Mouse (Mus musculus): ENCODE data around the gene Foxp4. TPM values are rescaled to one million over a fixed set of nuclear protein-coding genes. Genes with fewer than 3 reads are reported as not detected.

Gene Foxp4
- total and polyA plus RNA-seq, 2 experiments from 2014 or later = 31.3 to 128 TPM

DNA sequence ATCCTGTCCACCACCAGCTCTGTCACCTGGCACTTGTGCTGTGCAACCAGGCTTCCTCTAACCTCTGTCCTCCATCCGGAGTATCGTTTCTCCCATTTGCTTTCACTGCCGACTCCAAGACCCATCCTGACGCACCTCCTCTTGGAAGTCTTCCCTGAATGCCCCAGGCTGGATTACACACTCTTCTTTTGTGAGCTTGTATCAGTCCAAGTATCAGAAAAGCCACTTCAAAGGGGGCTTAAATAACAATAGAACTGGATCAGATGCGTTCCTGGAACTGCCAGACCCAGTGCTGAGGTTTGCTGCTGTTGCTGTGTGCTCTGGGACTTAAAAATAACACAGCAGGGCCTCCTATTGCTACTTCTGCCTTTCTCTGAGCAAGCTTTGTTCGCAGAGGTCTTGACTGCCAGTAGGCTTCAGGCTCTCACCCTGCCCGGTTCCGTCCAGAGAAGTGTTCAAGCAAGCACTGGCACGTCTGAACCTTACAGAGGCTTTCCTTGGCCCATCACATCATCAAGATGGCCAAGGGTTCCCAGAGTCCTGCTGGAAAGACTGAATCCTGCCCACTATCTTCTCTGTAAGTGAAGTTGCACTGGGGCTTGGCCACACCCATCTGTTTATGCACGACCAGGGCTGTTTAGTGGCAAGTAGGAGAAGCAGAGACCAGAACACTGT, 13.6 kb upstream of the Foxp4 start:
- DNase-seq (ENCODE audit: low spot score) (no peak), ATAC-seq (no peak)
- H3K27ac ChIP-seq = no peak overlapping the region
- no peak overlapping the region for H3K4me3 ChIP-seq (ENCODE audit: low read length)
- H3K9me3 ChIP-seq (ENCODE audit: low read length) = no peaks in the 10 kb centered on the region
- H3K27me3 ChIP-seq (ENCODE audit: insufficient read depth, low read length) = peaks cover 3% of the 10 kb centered on the region; the same call in 1 of the 2 replicates
- no peak overlapping the region for H3K4me2 ChIP-seq (ENCODE audit: low read depth, low read length)
- no peaks in the 10 kb centered on the region for H3K4me1 ChIP-seq (ENCODE audit: insufficient read depth, low read length)
- 34% methylated on average over 10 of the region's 10 CpGs for WGBS
- H3K9ac ChIP-seq (replicated peaks; ENCODE audit: low read length) = no peak overlapping the region
- TF ChIP-seq CTCF (IDR thresholded peaks at IDR 0.05; ENCODE audit: low read depth) = no peak
- no peaks in the 10 kb centered on the region for H3K36me3 ChIP-seq (ENCODE audit: insufficient read depth, low read length)

DNA sequence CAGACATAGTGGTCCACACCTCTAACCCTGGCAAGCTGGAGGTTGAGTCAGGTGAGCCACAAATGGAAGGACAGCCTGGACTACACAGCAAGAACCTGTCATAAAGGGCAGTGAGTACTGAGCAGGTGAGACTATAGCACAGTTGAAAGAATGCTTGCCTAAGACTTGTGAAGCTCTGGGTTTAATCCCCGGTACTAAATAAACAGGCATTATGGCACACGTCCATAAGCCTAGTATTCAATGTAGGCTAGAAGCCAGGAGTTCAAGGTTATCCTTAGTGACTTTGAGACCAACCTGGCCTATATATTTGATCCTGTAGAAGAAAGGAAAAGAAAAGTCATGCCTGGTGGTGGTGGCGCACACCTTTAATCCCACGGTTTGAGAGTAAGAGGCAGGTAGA, 12.1 kb upstream of the Foxp4 start:
- Histone ChIP-seq H3K4me1 (ENCODE audit: insufficient read depth, low read length) (no peaks in the 10 kb centered on the region), H3K4me2 (ENCODE audit: low read depth, low read length) (no peak overlapping the region), H3K9ac (replicated peaks; ENCODE audit: low read length) (no peak overlapping the region), H3K27me3 (ENCODE audit: insufficient read depth, low read length) (peaks cover 3% of the 10 kb centered on the region; the same call in 1 of the 2 replicates), H3K9me3 (ENCODE audit: low read length) (no peaks in the 10 kb centered on the region), H3K4me3 (ENCODE audit: low read length) (no peak overlapping the region), H3K27ac (no peak overlapping the region), H3K36me3 (ENCODE audit: insufficient read depth, low read length) (no peaks in the 10 kb centered on the region)
- no peak for DNase-seq (ENCODE audit: low spot score)
- TF ChIP-seq CTCF (IDR thresholded peaks at IDR 0.05; ENCODE audit: low read depth) = no peak
- no peak for ATAC-seq
- WGBS = 87% methylated on average over 4 of the region's 4 CpGs

DNA sequence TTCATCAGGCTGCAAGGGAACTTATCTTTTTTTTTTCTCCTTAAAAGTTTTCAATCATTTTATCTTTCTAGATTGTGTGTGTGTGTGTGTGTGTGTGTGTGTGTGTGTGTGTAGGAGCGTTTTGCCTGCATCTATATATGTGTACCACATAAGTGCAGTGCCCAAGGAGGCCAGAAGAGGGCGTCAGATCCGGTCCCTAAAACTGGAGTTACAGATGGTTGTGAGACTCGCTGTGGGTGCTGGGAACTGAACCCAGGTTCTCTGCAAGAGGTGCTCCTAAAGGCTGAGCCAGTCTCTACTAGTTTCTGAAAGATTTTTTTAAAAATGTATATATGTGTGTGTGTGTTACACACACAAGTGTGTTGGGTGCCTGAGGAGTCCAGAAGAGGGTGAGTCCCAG, 5.0 kb upstream of the Foxp4 start:
- H3K9ac ChIP-seq (replicated peaks; ENCODE audit: low read length) = no peak overlapping the region
- H3K4me3 ChIP-seq (ENCODE audit: low read length) = no peak overlapping the region
- 91% methylated on average over 4 of the region's 4 CpGs for WGBS
- H3K4me2 ChIP-seq (ENCODE audit: low read depth, low read length) = no peak overlapping the region
- no peaks in the 10 kb centered on the region for H3K36me3 ChIP-seq (ENCODE audit: insufficient read depth, low read length)
- no peaks in the 10 kb centered on the region for H3K9me3 ChIP-seq (ENCODE audit: low read length)
- TF ChIP-seq CTCF (IDR thresholded peaks at IDR 0.05; ENCODE audit: low read depth) = no peak; the same call in 1 of the 2 replicates
- ATAC-seq = no peak
- H3K27ac ChIP-seq = no peak overlapping the region
- no peak for DNase-seq (ENCODE audit: low spot score)
- H3K4me1 ChIP-seq (ENCODE audit: insufficient read depth, low read length) = no peaks in the 10 kb centered on the region
- H3K27me3 ChIP-seq (ENCODE audit: insufficient read depth, low read length) = 0 out of 2 replicates have a peak, but pooled peaks cover 2% of the 10 kb centered on the region

DNA sequence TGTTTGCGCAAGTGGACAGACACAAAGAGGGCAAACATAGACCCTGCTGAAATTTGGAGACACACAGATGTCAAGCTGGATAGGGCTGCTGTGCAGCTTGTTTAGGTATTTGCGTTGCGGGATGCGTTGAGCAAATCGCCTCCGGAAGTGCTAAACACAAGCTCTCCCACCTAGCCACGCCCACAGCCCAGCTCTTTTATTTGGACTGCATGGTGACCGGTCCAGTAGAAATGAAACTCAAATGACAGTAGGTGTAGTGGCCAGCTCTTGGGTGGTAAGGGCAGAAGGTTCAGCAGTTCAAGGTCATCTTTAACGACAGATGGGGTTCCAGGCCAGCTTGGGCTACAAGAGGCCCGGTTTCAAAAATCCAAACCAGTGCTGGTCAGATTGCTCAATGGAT, 1.5 kb upstream of the Foxp4 start:
- Histone ChIP-seq H3K4me1 (ENCODE audit: insufficient read depth, low read length) (no peaks in the 10 kb centered on the region), H3K9me3 (ENCODE audit: low read length) (no peaks in the 10 kb centered on the region), H3K27ac (no peak overlapping the region), H3K9ac (replicated peaks; ENCODE audit: low read length) (no peak overlapping the region), H3K27me3 (ENCODE audit: insufficient read depth, low read length) (0 out of 2 replicates have a peak, but pooled peaks cover 2% of the 10 kb centered on the region), H3K4me3 (ENCODE audit: low read length) (no peak overlapping the region), H3K36me3 (ENCODE audit: insufficient read depth, low read length) (no peaks in the 10 kb centered on the region), H3K4me2 (ENCODE audit: low read depth, low read length) (no peak overlapping the region)
- no peak for ATAC-seq
- WGBS = 39% methylated on average over 10 of the region's 10 CpGs
- TF ChIP-seq CTCF (IDR thresholded peaks at IDR 0.05; ENCODE audit: low read depth) = no peak
- no peak for DNase-seq (ENCODE audit: low spot score)

DNA sequence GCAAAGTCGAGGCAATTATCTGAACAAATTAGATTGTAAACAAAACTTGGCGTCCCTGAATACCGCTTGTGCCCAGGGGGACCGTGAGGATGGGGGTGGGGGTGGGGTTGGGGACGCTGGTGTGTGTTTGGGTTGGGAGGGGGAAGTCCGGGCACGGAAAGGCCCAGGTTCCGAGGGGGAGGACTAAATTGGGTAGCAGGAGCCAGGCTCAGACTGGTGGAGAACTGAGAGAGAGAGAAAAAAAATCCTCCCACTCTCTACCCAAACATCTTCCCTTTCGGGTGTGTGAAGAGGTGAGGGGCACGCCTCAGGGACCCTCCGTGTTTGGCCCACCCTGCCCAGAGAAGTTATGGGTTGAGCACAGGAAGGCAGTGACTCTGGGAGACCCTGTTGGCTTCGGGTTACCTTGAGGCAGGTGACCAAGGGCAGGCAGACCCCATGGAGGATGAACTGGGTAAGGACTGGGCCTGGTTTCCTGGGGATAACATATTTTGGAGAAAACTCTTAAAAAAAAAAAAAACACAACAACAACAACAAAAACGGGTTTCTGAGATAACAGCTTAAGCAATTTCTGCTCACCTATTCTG, 988 bp upstream of the Foxp4 start:
- 5% methylated on average over 13 of the region's 13 CpGs for WGBS
- H3K9ac ChIP-seq (replicated peaks; ENCODE audit: low read length) = 0 out of 2 replicates have a peak overlapping the region, but pooled peaks have one; percentile 64
- H3K4me2 ChIP-seq (ENCODE audit: low read depth, low read length) = peak overlapping the region; percentile 94
- DNase-seq (ENCODE audit: low spot score) (no peak), ATAC-seq (peak; percentile 1; the same call in 1 of the 2 replicates)
- H3K4me3 ChIP-seq (ENCODE audit: low read length) = peak overlapping the region; percentile 82
- TF ChIP-seq CTCF (IDR thresholded peaks at IDR 0.05; ENCODE audit: low read depth) = no peak
- H3K27ac ChIP-seq = no peak overlapping the region
- no peaks in the 10 kb centered on the region for H3K4me1 ChIP-seq (ENCODE audit: insufficient read depth, low read length)
- H3K9me3 ChIP-seq (ENCODE audit: low read length) = no peaks in the 10 kb centered on the region
- no peaks in the 10 kb centered on the region for H3K36me3 ChIP-seq (ENCODE audit: insufficient read depth, low read length)
- H3K27me3 ChIP-seq (ENCODE audit: insufficient read depth, low read length) = 0 out of 2 replicates have a peak, but pooled peaks cover 3% of the 10 kb centered on the region

DNA sequence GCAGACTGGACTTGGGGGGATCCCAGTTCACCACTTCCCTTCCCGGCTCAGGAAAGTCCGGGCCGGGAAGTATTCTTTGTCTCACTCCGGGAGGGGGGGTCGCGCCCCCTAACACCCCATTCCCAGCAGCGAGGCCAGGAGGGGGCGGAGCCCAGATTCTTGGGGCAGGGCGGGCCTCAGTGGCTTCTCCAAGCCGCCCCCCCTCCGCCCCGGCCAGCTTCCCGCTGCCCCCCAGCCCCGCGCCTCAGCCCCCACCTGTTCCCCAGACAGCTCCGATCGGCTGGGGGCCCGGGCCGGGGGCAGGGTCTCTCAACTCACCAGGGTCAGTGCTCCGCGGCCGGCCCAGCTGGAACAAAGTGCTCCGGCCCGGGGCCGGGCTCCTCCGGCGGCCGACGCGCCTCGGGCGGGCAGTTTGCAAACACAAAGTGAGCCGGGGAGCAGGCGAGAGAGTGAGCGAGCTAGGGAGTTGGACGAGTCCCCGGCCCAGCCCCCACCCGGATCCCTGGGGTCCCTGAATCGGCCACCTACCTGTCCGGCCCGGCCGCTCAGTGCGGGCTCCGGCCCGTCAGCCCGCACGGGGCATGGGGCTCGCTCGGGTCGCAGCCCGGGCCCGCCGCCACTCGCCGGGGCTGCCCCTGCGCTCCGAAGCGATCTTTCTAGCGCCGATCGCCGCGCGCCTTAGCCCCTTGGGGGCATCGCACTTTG, 615 bp downstream of the Foxp4 start:
- peak overlapping the region; percentile 94 for H3K4me2 ChIP-seq (ENCODE audit: low read depth, low read length)
- no peaks in the 10 kb centered on the region for H3K36me3 ChIP-seq (ENCODE audit: insufficient read depth, low read length)
- H3K4me1 ChIP-seq (ENCODE audit: insufficient read depth, low read length) = no peaks in the 10 kb centered on the region
- ATAC-seq = no peak; the same call in none of the 2 replicates
- peak overlapping the region; percentile 64 for H3K9ac ChIP-seq (replicated peaks; ENCODE audit: low read length)
- under 1% methylated on average over 53 of the region's 65 CpGs for WGBS
- no peaks in the 10 kb centered on the region for H3K9me3 ChIP-seq (ENCODE audit: low read length)
- DNase-seq (ENCODE audit: low spot score) = peak; percentile 46
- peak overlapping the region; percentile 79 for H3K27ac ChIP-seq
- H3K27me3 ChIP-seq (ENCODE audit: insufficient read depth, low read length) = 0 out of 2 replicates have a peak, but pooled peaks cover 8% of the 10 kb centered on the region
- peak overlapping the region; percentile 82 for H3K4me3 ChIP-seq (ENCODE audit: low read length)
- no peak for TF ChIP-seq CTCF (IDR thresholded peaks at IDR 0.05; ENCODE audit: low read depth)

Measured in hindbrain, postnatal 0 days (tissue).